Mouse (Mus musculus): Measurements from ENCODE around the gene Etfa.

The Etfa gene

DNA sequence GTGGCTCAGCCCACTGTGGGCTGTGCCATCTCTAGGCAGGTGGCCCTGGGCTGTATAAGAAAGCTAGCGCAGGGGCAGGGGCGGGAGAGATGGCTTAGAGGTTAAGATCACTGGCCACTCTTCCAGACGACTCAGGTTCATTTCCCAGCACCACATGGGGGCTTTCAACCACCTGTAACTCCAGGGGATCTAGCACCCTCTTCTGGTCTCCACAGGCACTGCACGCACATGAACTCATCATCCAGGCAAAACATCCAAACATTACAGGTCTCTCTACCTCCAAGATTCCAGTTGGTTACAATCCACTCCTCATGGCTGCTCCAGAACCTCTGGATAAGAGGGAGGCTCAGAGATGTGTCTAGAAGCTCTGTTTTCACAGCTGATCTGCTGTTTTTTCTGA is 13.7 kb upstream of the Etfa start:
- no peak for ATAC-seq (ENCODE audit: insufficient number of reproducible peaks, low FRiP score, low TSS enrichment)

DNA sequence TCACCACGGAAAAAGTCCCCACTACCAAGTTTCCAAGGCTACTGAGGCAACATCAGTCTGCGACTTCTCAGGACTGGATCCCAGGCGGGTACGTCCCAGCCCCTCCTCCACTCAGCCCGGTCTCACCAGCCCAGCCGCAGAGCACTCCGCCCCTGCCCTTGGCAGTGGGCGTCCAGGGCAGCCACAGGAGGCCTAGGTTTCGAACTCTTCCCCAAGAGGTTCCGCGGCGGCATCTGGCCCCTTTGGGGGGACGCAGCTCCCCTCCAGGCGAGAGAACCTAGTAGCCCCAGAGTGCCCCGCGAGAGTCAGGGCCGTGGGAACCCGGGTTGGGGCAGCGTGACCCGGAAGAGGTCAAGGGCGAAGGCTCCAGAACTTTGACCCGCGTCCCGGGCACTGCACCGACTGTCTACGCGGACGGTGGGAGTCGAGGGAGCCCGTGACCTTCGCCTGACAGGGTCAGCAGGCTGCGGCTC is 486 bp downstream of the Etfa start:
- ATAC-seq (ENCODE audit: insufficient number of reproducible peaks, low FRiP score, low TSS enrichment), result peak; percentile 59

DNA sequence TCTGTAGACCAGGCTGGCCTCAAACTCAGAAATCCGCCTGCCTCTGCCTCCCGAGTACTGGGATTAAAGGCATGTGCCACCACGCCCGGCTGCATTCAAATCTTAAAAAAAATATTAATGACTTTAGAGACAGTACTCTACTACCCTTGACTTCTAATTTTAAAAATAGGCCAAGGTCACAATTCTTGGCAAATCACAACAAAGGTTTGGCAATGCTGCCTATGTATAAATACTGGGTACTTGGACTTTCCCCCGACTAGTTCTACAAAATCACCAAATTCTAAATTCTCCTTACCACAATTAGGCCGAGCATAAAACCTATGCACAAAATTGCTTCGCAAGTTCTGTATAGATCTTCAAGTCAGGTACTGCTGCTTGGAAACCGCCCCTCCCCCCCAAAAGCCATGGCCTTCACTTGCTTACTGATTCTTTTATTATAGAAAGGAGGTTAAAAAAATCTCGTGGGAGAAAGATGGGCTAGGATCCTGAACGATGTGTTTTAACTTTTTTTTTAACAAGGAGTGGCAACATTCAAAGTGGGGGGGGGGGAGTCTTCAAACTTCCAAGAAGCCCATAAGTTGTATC is 1.3 kb downstream of the Etfa start:
- ATAC-seq (ENCODE audit: insufficient number of reproducible peaks, low FRiP score, low TSS enrichment), result no peak

DNA sequence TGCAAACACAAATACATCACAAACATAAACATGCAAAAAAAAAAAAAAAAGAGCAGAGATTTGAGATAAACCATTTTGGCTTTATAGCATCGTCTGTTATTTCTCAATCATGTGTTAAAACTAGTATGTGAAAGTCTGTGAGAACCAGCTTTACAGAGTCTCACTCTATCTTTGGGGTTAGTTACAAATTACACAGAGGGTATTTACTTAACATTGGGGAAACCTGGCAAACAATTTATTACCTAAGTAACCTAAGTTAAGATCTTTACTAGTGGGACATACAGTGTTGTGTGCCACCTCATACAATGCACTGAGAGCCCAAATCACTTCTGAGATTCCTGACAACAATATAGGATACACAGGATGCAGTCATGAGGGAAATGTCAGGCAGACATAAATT is 2.3 kb downstream of the Etfa start:
- no peak for ATAC-seq (ENCODE audit: insufficient number of reproducible peaks, low FRiP score, low TSS enrichment)

DNA sequence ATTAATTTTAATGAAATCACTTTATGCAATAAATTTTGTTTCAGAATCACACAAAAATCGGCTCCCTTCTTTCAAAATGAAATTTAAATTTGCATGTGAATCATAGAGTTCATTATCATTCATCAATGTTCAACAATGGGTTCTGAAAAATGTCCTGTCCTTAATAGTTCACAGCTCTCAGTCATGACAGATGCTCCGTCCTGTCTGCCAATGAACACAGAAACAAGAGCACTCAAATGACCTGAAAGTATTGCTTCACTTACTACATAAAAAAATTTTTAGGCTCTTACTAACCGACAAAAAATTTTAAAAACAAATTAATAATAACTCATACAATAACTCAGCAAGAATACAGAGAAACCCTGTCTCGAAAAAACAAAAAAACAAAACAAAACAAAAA is 3.3 kb downstream of the Etfa start:
- ATAC-seq (ENCODE audit: insufficient number of reproducible peaks, low FRiP score, low TSS enrichment), result no peak

DNA sequence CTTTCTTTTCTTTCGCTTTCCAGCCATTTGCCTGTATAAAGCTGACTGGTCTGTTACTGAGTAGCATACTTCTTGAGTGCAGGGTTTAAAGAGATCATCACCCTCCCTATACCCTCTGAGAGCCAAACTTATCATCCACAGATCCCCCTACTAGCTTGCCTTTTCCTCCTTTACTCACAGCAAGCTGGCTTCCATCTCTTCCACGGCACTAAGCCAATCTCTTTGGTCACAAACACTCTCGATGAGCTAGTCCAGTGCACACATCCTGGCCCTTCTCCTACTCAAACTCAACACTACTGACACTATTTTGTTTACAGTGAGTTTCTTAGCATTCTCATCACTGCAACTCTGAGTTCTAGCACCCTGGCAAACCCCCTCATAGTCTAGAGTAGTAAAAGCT is 4.1 kb downstream of the Etfa start:
- no peak for ATAC-seq (ENCODE audit: insufficient number of reproducible peaks, low FRiP score, low TSS enrichment)

DNA sequence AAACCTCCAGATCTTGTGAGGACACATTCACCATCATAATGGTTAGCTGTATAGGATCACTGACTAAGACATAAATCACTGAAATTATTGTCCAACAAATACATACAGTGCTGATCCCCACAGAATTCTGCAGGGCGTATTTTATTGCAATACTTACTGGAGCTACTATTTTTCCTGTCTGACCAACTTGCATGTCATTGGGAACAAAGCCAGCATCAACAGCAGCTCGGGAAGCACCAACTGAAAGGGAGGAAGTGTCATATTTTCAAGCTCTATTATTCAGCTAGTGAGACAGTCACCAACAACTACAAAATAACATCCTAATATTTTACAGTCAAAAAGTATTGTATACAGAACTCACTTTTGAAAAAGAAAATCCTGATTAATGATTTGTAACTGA is 29.9 kb downstream of the Etfa start:
- no peak for ATAC-seq (ENCODE audit: insufficient number of reproducible peaks, low FRiP score, low TSS enrichment)

DNA sequence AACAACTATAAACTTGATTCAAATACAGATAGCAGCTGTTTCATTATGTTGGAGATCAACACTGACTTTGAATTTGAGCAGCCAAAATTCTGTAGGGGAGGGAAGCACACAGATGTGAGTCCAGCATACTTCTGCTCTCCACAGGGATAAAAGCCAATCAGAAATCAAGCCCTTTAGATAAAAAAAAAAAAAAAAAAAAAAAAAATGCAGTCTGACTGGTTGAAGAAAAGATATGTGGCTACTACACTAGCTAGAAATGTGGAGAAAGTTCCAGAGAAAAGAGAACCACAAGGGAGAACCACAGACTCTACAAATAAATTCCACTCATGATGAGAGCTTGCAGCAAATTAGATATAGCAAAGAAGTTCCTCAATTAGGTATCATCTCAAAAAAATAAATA is 33.3 kb downstream of the Etfa start:
- ATAC-seq (ENCODE audit: insufficient number of reproducible peaks, low FRiP score, low TSS enrichment), result no peak

DNA sequence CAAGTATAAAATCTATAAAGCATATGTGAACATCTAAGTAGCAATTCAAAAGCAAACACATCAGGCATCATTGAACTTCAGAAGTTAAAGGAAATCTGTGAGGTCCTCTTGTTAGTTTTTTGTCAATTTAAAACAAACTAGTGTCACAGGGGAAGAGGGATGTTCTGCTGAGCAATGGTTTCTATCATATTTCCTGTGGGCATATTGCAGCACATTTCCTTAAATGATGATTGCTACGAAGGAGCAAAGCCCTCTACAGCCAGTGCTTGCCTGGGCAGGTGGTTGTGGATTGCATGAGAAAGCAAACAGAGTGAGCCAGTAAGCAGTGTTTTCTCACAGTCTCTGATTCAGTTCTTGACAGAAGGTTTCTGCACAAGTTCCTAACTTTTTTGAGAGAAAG is 36.0 kb downstream of the Etfa start:
- ATAC-seq (ENCODE audit: insufficient number of reproducible peaks, low FRiP score, low TSS enrichment), result no peak

DNA sequence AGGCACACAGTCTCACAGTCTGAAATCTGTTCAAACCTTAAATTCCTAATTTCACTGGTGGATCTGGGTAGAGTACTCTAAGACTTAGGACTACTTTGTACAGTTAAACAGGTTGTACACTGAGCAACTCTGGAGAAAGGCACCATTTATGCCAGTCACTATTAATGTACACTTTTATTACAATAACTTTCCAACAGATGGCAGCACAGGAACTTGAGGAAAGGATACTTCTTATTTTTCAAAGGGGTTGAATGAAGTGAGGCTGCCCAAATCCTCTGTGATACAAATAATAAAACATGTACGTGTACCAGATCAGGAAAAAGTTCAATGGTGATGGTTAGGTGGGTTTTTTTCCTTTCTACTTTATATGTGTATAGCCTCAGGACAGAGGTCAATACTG is 43.6 kb downstream of the Etfa start:
- ATAC-seq (ENCODE audit: insufficient number of reproducible peaks, low FRiP score, low TSS enrichment), result no peak

DNA sequence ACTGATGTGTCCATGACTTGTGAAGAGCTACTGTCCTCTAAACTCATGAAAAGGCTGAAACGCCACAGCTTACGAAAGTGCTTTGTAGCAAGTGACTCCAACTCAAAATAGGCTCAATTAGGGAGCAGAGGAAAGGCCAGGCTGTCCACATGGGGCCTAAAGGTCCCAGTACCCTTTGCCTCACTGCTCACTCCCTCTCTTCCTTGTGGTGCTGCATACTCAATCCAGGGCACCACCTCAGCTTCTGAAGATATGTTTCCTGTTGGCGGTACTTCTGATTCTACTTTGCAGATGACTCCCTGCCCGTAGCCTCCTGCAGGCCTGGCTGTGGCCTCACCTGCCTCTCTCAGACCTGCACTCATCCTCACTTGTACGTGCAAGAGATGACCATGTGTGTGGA is 58.7 kb downstream of the Etfa start:
- ATAC-seq (ENCODE audit: insufficient number of reproducible peaks, low FRiP score, low TSS enrichment), result no peak

DNA sequence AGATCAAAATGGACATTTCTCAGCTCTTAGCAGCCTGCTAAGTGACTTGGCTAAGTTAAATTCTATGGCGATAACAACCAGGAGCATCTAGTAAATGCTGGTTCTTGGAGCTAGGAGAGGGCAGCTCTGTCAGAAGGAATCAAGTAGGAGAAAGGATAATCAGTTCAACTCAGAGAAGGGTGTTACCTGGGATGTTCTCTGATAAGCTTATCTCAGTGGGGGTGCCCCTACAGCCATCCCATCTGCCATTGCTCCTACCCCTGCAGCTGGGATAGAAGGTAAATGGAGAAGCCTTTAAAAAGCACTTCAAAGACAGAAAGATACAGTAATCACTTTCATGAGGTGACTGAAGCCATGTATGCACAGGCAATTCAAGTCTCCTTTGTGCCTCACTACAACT is 59.1 kb downstream of the Etfa start:
- ATAC-seq (ENCODE audit: insufficient number of reproducible peaks, low FRiP score, low TSS enrichment), result no peak

DNA sequence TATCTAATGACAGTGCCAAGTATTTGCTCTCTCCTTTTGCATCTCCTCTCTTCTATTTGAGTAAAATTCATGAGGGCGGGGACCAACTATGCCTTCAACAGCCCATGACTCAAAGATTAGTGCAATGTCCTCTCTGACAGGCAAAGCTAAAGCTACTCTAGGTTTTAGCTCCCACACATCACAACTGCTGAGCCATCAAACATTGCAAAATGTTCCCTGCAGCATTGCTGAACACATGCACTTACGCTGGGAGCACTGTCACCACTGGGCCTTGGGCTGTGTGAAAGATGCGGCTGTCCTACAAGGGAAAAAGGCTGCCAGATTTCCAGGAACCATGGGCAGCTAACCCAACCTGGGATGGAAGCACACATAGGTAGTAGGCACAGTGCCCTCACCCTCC is 60.6 kb downstream of the Etfa start:
- no peak for ATAC-seq (ENCODE audit: insufficient number of reproducible peaks, low FRiP score, low TSS enrichment)

DNA sequence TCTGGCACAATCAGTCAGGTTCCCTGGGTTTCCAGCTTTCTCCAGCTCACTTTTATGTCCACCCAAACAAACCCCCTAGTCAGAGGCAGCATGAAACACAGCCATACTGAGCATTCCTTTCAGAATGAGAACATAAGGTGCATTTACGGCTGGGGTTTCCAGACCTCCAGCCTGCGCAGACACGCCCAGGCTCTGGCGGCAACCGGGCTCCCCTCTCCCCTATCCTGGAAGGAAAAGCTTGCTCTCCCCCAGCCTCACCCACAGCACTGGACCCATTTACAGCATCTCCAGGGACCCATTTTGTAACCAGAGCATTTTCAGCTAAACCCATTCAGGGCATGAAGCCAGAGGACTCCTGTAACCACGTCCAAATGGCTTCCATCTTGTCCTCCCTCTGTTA is 62.0 kb downstream of the Etfa start:
- no peak for ATAC-seq (ENCODE audit: insufficient number of reproducible peaks, low FRiP score, low TSS enrichment)

DNA sequence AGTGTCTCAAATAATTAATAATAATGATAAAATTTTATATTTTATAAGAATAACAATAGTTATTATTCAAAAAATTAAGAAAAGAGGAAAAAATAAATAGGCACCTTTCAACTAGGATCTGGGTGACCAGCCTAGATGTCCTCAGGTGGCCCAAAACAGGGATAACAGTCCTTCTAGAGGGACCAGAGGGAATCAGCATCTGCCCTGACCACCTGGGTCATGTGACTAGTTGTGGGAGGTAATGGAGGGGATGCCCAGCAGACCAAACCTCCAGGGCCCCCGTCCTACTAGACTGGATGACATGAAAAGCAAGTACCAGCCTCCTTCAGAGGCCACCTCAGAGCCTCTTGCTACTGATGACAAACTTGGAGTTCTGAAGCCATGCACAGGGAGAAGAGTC is 62.9 kb downstream of the Etfa start:
- no peak for ATAC-seq (ENCODE audit: insufficient number of reproducible peaks, low FRiP score, low TSS enrichment)

DNA sequence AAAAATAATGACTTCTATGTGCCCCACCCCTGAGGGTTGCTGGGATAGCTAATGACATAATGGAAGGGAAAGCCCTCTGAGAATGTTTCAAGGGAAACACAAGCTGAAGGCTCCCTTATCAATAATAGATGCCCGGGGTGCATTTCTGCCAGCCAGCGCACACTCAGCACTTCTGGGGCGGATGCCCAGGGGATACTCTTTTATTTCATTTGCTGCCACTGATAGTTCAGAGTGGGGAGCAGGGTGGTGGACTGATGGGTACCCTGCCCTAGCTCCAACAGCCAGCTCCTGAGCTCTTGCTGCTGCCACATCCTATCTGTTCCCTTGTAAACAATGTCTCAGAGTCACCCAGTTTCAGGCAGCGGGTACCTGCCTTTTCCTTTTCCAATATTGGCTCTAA is 64.5 kb downstream of the Etfa start:
- no peak for ATAC-seq (ENCODE audit: insufficient number of reproducible peaks, low FRiP score, low TSS enrichment)

DNA sequence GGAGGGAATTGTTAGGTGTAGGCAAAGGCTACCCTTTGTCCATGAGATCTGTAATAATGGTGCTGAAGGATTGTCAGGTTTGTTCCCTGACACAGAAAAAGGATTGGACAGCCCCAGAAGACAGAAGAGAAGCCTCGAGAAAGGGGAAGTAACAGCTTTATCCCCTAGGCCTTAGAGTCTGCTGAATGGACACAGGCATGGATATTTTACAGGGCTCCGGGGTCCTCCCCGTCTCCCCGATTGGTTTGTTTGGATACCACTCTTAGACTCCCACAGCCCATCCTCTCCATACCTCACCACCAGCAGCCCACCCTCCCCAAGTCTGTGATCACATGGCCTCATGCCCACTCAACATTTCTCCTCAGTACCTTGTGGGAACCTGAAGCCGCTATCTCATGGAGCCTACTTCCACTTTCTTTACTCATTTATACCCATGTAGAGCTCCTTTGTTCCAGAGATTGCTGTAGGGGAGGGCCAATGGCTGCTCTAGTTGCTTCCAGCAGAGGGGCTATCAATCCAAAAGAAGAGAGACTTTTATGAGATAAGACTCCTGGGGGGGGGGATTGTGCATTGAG is 72.8 kb downstream of the Etfa start:
- no peak for ATAC-seq (ENCODE audit: insufficient number of reproducible peaks, low FRiP score, low TSS enrichment)

DNA sequence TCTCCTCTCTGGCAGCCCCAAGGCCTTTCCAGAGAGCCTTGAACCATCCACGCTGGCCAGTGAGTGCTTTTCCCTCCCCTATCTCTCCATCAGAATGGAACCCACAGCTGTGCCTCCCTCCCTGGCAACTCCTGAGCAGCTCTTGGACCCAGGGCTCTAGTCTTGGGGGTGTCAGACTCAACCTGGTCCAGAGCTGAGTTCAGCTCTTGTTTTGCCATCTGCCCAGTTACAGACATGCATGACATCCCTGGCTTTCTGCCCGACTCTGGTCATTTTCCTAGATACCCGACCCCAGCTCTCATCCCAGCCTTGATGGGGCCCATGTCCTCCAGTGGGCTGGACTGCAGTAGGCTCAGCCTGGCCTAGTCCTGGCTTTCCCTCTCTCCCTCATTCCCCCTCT is 73.6 kb downstream of the Etfa start:
- ATAC-seq (ENCODE audit: insufficient number of reproducible peaks, low FRiP score, low TSS enrichment), result no peak

DNA sequence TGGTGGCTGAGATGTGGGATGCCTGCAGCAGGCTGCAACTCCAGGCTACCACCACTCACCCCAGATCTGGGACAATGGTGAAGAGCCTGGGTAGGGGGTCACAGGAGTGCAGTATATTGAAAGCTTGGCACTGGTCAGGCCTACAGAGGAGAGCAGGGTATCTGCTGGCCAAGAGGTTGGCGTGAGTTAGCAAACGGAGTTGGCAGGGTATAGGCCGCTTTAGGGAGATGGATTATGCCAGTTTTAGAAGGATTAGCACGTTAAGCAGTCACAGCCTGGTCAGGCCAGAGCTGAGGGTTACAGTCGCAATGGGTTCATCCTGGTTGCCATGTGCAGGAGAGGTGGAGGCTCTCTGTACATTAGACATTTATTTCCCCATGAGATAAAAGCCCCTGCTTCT is 78.2 kb downstream of the Etfa start:
- no peak for ATAC-seq (ENCODE audit: insufficient number of reproducible peaks, low FRiP score, low TSS enrichment)

DNA sequence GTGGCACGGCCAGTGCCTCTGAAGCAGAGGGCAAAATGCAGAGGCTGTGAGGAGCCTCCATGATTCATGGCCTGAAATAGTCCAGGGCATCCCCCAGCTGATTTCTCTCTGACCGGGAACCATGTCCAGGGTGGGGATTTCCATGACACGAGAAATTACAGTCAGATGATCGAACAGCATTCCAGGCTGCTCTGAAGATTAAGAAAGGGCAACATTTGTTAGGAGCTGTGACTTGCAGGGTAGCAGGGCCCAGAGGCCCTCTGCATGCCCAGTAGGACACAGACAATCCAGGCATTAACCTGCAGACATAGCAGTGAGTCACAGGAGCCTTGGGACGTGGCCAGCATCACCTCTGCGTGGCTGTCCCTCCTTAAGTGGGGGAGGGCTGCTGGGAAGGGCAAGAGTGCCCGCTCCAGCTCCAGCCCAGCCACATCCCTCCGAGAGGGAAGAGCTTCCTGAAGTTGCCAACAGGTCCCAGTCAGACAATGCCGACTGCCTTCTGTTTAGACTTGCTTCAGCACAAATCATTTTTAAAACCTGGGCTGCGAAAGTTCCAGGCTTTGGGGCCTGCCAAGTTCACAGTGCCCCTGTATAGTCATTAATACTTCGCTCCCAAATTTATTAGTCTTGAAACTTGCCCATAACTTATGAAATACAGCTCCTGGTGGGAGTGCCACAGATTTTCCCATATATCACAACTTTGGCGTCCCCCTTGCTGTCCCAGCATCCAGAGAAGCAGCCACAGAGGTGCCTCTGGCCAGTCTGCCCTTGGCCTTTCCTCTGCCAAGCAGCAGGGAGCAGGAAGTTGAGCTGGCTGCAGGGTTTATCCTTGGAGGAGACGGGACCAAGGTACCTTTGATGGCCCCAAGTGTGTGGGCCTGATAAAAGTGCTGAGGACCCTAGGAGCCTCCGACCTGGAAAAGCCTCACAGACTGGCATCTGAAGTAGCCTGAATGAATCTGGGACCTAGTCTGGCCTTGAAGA is 79.4 kb downstream of the Etfa start:
- ATAC-seq (ENCODE audit: insufficient number of reproducible peaks, low FRiP score, low TSS enrichment), result no peak

DNA sequence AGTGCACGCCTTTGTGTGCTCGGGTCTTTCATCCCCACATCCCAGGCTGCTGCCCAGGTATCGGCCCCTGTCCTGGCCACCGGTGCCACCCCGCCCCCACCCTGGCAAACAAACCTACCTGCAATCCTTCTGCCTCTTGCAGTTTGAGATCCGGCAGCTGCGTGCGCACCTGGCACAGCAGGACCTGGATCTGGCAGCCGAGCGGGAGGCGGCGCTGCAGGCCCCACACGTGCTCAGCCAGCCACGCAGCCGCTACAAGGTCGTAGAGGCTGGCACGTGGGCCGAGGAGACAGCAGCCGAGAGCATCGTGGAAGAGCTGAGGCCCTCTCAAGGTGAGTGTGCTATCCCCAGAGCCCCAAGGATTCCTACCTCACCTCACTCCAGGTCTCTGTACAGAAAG is 81.9 kb downstream of the Etfa start:
- no peak for ATAC-seq (ENCODE audit: insufficient number of reproducible peaks, low FRiP score, low TSS enrichment)

Measured in cerebellum, adult (tissue).